Mouse (Mus musculus): ENCODE results near the gene Naa25.

Naa25 gene

DNA sequence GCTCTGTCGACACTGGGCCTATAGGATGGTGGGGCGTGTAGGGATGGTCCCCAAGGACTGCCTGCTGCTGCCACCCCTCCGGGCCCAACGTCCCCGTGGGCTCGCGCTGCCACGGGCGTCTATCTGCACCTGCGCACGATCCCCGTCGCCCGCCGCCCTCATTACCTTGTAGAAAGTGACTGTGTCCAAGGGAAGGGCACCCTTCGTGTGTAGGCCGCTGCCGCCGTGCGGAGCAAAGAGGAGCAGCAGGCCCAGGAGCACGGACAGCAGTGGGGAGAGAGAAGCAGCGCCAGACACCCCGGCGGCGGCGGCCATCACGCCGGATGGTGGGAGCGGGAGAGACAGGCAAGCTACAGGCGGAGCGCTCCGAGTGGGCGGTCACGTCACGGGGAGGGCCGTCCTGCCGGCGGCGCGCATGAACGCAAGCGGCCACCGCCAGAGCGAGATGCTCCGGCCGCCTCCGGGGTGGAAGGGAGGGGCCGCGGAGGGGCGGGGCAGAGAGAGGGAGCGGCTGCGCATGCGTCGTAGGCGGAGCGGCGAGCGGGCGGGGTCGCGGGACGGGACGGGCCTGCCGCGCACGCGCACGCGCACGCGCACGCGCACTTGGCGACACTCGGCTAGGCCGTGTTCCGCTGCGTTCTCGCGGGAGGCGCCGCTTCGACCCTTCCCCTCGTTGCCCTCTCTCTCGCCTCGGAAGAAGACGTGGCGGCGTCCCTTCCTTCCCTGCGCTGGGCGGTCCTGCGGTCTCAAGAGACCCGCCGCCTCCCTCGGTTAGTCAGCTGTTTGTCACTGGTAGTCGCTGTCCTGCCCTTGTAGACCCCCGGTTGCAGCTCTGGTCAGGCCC is 54.5 kb downstream of the Naa25 start, which contains the start of gene Erp29:
Gene Erp29, minus strand, starts transcription at position 481 of the 844 bp plus-strand sequence.
- DNase-seq (ENCODE audit: low read depth, low spot score): peak; percentile 98

DNA sequence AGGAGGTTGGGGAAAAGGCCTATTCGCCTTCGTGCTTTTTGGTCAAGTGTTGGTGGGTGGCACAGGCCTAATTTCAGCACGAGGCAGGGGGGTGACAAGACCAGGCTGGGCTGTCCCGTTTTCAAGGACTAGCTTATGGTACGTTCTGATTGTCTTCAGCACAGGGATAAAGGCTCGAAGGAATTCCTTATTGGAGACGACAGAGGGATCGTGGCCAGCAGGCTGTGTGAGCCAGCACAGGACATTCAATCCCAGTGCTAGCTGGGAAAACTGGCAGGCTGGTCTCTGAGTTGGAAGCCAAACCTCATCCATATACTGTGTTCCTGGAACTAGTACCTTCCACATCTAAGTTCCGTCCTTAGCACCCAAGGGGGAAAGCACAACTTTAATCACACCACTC is 55.2 kb downstream of the Naa25 start:
- DNase-seq (ENCODE audit: low read depth, low spot score): no peak

DNA sequence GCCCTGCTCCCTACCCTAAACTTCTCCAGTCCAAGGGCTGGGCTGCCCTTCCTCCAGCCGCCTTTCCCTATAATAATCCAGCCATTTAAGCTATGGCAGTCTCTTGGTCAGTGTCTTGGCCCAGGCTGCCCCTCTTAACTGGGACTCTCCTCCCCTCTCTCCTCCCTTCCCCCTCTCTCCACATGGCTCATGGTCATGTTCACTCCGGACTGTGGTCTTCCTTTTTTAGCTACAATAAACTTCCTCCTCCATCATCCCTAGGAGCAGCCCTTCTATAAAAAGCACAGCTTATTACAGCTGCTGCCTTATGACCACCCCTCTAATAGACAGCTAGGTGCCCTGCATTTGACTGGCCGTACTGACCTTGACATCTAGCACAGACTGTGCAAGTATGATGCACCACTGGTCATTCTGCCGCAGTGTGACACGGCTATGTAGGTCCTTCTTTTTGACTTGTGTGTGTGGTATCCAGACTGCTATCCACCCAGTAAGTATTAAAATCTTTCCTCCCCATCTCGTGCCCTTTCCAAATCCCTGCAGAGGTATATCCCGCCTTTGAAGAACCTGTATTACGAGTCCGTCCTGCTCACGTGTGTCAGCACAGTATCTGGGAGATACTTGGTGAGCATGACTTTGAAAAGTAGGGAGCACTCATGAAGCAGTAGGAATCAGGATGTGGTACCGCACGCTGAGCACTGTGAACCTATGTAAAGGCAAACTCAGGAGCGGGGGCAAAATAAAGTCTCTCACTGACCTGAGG is 56.2 kb downstream of the Naa25 start:
- no peak for DNase-seq (ENCODE audit: low read depth, low spot score)

DNA sequence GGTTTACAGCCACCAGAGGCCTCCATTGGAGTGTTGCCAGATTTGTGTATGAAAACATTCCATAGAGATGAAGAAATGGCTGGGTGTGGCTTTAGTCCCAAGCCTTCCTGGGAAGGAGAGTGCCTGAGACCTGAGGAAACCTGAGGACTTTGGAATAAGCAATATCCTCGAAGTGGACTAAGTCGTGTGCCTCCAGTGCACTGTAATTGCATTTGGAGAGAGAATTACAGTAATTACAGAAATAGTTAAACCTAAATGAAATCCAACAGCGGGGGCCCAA is 56.7 kb downstream of the Naa25 start:
- no peak for DNase-seq (ENCODE audit: low read depth, low spot score)

DNA sequence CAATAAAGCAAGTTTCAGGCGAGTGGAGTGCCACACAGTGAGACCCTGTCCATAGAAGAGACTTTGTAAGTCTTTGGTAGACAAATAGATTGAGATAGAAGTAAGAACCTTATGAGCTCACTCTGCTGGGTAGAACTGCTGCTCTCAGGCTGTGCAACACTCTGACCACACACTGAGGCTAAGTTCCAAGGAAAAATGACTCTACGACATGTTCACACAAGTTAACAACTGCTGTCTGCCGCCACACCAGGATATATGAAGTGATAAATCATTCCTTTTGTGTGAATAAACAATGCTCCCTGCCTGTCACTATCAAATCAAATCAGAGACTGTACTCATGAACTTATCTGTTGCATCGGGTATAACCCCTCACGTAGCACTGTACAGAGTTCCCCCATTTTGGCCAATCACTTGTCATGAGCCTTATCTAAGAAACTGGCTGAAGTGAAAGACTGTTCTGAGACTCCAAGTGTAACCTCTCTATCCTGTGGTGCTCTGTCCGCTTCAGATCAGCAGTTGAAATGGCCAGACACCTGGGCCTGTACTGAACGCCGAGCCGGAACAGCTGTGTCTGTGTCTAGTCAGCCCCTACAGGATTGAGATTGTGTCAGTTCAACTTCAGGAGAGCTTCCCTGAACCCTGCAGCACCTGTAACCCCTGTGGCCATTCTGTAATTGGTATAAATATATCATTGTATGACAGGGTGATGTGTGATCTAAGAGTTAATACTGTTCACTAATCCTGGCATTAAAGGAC is 58.0 kb downstream of the Naa25 start:
- peak; percentile 61 for DNase-seq (ENCODE audit: low read depth, low spot score)

DNA sequence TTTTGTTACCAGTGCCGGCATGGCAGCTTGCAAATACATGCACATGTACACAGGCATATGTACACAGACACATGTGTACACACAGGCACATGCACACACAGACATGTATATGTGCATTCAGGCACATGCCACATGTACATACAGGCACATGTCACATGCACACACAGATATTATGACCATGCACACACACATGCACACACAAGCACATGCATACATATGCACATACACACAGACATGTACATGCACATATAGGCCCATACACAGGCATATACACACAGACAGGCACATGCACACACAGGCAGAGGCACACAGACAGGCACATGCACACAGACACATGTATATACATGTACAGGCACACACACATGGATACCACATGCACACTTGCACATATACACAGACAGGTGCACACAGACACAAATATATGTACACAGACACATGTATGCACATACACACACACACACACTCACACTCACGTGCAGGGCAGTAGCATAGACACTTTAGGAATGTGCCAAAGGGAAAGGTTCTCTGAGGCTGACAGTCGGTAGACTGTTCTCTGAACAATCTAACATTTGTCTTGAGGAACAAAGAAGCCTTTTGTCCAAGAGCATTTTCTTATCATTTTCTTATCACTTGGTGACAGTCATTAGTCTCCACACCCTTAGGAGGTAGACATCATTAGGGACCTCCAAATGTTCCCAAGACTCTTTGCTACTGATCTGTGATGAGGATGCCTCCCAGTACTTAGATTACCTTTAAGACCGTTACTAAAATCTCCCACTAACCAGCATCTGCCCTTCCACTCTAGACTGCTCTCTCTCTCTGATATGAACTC is 63.8 kb downstream of the Naa25 start:
- no peak for DNase-seq (ENCODE audit: low read depth, low spot score)

DNA sequence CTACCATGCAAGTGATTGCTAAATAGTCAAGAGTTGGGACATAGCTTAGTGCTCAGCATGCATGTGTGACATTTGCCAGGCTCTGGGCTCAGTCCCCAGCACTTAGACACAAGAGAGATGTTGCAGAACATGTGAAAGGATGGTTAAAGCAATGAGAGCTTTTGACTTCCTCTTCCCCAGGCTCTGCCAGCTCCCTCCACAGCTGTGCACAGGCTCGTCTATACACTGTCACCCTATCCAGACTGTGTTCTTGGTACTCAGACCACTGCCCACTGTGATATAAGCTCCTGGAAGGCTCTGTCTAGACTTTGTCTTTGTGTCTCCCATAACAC is 64.4 kb downstream of the Naa25 start:
- DNase-seq (ENCODE audit: low read depth, low spot score): peak; percentile 49

DNA sequence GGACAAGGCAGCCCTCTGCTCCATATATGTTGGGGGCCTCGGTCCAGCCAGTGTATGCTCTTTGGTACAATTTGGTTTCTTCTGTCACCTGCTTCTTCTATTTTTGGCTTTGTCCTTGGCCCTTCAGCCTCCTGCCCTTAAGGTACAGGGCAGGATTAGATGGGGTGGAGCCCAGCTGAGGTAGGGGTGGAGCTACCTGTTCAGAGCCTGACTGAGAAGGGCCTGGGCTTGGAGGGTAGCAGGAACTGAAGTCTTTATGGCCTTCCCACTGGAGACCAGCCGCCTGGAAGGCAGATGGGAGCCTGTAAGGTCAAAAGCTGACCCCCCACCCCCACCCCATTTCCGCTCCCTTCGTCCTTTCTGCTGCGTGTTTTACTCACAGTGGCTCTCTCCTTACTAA is 65.2 kb downstream of the Naa25 start:
- no peak for DNase-seq (ENCODE audit: low read depth, low spot score)

DNA sequence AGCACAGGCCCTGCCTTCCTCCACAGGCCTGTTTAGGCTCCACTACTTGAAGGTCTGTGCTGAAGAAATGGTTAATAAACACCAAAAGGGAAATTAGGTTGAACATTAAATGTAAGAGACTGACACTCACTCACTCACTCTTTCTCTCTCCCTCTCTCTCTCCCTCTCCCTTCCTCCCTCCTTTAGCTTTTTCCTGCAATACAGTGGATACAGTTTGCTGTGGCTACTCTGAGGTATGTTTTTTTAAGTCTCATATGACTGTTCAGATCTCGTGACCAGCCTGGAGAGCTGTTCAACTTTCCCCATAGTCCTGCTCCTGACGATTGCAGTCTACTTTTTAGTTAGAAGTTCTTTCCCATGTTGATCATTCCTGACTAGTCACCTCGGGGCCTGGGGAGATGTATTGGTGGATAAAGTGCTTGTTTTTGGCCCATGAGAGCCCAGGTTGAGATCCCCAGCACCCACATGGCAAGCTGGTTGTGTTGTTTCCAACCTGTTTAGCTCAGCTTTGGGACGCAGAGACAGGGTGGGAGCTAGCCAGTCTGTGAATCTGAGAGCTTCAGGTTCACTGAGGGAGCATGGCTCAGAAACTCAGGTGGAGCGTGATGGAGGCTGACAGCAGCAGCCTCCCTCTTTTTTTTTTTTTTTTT is 66.0 kb downstream of the Naa25 start:
- no peak for DNase-seq (ENCODE audit: low read depth, low spot score)

DNA sequence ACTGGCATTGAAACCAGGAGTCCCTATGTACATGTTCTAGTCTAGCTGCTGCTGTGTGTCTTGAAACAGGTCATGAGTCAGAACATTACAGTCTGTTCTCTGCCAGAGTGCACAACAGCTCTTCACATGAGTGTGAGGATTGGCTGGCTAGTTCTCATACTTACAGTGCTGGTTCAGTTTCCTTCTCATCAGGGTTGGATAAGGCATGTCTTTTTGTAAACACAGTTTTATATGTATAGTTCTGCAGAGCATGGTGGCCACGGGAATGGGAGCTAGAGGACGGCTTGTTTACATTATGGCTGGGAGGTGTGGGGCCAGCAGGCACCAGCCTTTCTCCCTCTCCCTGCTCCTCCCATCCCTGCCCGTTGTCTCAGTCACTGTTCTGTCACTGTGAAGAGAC is 71.8 kb downstream of the Naa25 start:
- DNase-seq (ENCODE audit: low read depth, low spot score): no peak

DNA sequence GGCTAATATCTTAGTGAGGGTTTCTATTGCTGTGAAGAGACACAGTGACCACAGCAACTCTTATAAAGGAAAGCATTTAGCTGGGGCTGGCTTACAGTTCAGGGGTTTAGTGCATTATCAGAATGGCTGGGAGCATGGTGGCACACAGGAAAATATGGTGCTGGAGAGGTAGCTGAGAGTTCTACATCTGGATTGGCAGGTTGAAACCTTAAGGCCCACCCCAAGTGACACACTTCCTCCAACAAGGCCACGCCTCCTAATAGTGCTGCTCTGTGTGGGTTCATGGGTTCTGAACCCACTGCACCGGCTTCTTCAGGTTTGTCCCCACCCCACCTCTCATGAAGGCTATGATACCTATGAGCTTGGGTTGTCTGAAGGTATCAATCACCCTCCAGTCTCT is 74.7 kb downstream of the Naa25 start:
- no peak for DNase-seq (ENCODE audit: low read depth, low spot score)

DNA sequence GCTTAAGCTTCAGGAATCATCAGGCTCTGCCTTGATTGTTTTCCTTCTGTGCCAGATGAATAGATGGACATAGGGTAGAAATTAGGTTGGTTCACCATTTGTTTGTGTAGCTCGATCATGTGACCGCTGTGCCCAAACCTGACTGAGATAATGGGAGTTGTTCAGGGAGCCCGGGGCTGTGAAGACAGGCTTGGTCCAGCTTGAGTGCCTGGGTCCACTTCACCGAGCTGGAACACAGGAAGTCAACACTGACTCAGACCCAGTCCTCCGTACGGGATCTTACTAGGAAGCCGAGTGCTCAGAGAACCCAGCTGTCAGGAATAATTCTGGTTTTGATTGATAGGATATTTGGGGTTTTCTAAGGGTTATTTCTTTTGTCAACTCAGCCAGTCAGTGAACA is 76.9 kb downstream of the Naa25 start:
- DNase-seq (ENCODE audit: low read depth, low spot score): no peak

DNA sequence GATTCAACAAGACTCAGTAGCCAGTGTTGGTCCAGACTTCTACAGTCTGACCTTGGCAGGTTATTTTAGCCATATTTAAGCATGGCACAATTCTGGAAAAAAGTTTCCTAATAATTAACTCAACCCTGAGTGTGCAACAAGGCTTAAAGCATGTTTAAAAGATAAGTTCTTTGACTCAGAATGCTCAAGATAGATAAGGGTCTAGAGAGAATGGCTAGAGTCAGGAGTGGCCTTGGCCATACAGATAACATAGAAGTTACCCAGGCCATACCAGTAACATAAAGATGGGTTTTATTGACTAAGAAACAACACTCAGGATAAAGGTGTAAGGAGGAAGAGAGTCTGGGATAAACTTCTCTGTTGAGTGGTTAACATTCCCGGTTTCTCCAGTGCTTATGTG is 78.3 kb downstream of the Naa25 start:
- no peak for DNase-seq (ENCODE audit: low read depth, low spot score)

DNA sequence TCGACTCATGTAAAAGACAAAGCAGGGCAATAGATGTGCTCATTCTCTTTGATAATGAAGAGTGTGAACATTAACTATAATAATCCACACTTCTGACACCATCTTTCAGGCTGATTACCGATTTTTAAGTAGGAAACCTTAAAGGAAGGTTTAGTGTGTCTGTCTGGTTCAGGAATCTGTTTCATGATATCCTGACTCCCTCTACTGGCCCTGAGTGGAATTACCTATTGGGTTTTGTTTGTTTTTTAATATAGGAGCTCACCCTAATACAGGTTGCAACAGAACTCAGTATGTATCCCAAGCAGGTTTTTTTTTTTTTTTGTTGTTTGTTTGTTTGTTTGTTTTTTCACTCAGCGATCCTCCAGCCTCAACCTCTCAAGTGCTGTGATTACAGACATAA is 79.9 kb downstream of the Naa25 start:
- DNase-seq (ENCODE audit: low read depth, low spot score): peak; percentile 76

DNA sequence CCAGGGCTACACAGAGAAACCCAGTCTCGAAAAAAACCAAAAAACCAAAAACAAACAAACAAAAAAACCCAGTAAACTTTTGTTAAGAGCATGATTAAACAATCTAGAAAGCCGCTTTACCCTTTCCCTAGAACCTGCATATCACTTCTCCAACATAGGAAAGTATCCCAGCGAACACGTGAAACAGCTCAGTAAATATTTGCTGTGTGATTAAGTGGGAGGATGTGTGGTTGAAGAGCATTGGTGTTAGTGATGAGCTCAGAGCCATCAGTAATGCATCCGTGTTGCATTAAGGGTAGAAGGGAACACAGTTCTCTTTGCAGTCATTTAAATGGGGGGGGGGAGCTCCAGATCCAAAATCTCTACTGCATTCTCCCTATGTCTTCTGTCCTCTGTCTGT is 87.1 kb downstream of the Naa25 start:
- DNase-seq (ENCODE audit: low read depth, low spot score): no peak

DNA sequence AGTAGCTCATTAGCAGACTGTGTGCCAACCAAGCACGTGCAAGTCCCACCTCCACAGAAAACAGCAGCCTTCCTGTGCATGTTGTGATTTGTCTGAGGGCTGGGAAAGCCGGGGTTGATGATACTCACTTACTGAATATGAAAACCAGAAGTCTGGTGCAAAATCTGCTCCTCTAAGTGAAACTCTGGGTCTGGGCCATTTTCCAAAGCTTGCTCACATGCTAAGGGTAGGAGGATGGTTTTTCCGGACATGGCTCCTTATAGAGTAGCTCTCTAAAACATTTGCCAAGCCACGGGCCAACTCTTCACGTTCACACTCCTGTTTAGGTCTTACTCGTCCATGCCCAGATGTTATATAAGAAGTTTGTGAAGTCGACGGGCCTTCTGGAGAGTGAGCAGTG is 95.6 kb downstream of the Naa25 start:
- no peak for DNase-seq (ENCODE audit: low read depth, low spot score)
